Mouse (Mus musculus) heart, postnatal 14 days (tissue): ENCODE measurements around the gene Sfxn3. TPM values are rescaled to one million over a fixed set of nuclear protein-coding genes. Genes with fewer than 3 reads are reported as not detected.
A peak's percentile ranks its signal among the peaks of the same experiment; 100 is the strongest.
"Not testable (repeated sequence)": the region's sequence is repeated elsewhere in the genome, so short reads cannot be mapped to it uniquely, and the experiment has no call there.

Experiments
- DNase-seq, 2 experiments: peaks; one replicate each; pipeline ENCODE4 v3.0.0; 2021 to 2022
- intact Hi-C: fragments of 180-260 bp; cut with DNase I; formaldehyde crosslinking; loops from one replicate; pipeline ENCODE4 v1.15.1; 2025
- total RNA-seq, 2 experiments: library from RNA; stranded (reverse); gene quantifications; 2 replicates each; pipeline ENCODE4 v1.2.3; 2021

Gene Sfxn3
- total RNA-seq, 2 experiments from 2014 or later: 15.7 to 19.1 TPM

GRCm38 (mm10) chr19:45017216-45017771 is 30.0 kb upstream of the Sfxn3 start:
- intact Hi-C loops: no loop called here
- peak; percentile 89 to 92 for DNase-seq

- peak; percentile 95 for DNase-seq
- intact Hi-C loops: no loop called here
Observed at GRCm38 (mm10) chr19:45017909-45018308, 29.4 kb upstream of the Sfxn3 start.

- intact Hi-C loops: no loop called here
- peak; percentile 40 to 53 for DNase-seq
Observed at GRCm38 (mm10) chr19:45018351-45018831, 28.9 kb upstream of the Sfxn3 start.

GRCm38 (mm10) chr19:45020348-45020747 is 27.0 kb upstream of the Sfxn3 start:
- intact Hi-C loops: no loop called here
- DNase-seq: peak; percentile 69 to 76

- intact Hi-C loops: no loop called here
- no peak for DNase-seq
Observed at GRCm38 (mm10) chr19:45021362-45021761, 25.9 kb upstream of the Sfxn3 start.

GRCm38 (mm10) chr19:45023993-45024392 is 23.3 kb upstream of the Sfxn3 start:
- intact Hi-C loops: no loop called here

GRCm38 (mm10) chr19:45024775-45025174 is 22.5 kb upstream of the Sfxn3 start:
- no peak for DNase-seq
- intact Hi-C loops: no loop called here

More at GRCm38 (mm10) chr19:45023993-45024392, 23.3 kb upstream of the Sfxn3 start:
- DNase-seq: no peak

- no peak for DNase-seq
- intact Hi-C loops: no loop called here
Observed at GRCm38 (mm10) chr19:45025937-45026568, 21.2 kb upstream of the Sfxn3 start.

- no peak for DNase-seq
- intact Hi-C loops: no loop called here
Observed at GRCm38 (mm10) chr19:45026958-45027670, 20.2 kb upstream of the Sfxn3 start.

- intact Hi-C loops: no loop called here
- DNase-seq: no peak
Observed at GRCm38 (mm10) chr19:45027848-45028247, 19.5 kb upstream of the Sfxn3 start.

GRCm38 (mm10) chr19:45028746-45029145 is 18.6 kb upstream of the Sfxn3 start:
- no peak for DNase-seq
- intact Hi-C loops: no loop called here

- intact Hi-C loops: no loop called here
- no peak for DNase-seq
Observed at GRCm38 (mm10) chr19:45029571-45029970, 17.7 kb upstream of the Sfxn3 start.

GRCm38 (mm10) chr19:45030111-45030510 is 17.2 kb upstream of the Sfxn3 start:
- intact Hi-C loops: no loop called here
- peak; percentile 76 to 80 for DNase-seq

GRCm38 (mm10) chr19:45030746-45031693 is 16.3 kb upstream of the Sfxn3 start:
- DNase-seq: peak; percentile 81 to 88
- intact Hi-C loops: loop anchor here (1.0 kb wide), 2 partner anchors 19 to 42 kb away; partner anchors contain the start of gene Sema4g

- intact Hi-C loops: loop anchor here (1.0 kb wide), 2 partner anchors 19 to 42 kb away; partner anchors contain the start of gene Sema4g
- DNase-seq: peak; percentile 75 to 89
Observed at GRCm38 (mm10) chr19:45031780-45032179, 15.5 kb upstream of the Sfxn3 start.

GRCm38 (mm10) chr19:45032570-45033332 is 14.6 kb upstream of the Sfxn3 start:
- intact Hi-C loops: no loop called here
- DNase-seq: no peak

- peak; percentile 66 to 73 for DNase-seq
- intact Hi-C loops: no loop called here
Observed at GRCm38 (mm10) chr19:45036867-45037266, 10.4 kb upstream of the Sfxn3 start.

- intact Hi-C loops, DNase-seq: not testable (repeated sequence)
Observed at GRCm38 (mm10) chr19:45038198-45038597, 9.1 kb upstream of the Sfxn3 start.

GRCm38 (mm10) chr19:45040214-45040613 is 7.1 kb upstream of the Sfxn3 start:
- no peak for DNase-seq
- intact Hi-C loops: no loop called here
